Mouse (Mus musculus) lung, postnatal 25 days (tissue): Measurements from ENCODE around the gene Slc5a7.

Source experiments
- DNase-seq: peaks from one replicate; pipeline ENCODE4 v3.0.0; 2022; ENCODE audit warnings: low spot score

The Slc5a7 gene

DNA sequence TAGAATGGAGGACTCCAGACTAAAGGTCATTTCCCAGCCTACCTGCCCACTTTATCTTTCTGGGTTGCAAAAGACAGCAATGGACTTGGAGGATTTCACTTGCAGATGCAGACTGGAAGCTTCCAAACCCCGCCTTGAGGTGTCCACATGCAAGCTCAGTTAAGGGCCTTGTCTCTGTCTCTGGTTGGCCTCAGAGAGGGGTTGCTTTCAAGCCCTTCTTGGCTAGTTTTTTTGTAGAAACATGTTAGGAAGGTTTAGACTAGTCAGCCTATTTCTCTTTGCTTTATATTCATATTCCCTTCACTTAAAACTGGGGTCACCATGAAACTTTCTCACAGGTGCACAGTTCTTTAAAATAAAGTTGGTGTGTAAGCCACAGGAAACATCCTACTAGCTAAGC lies at the start of gene Slc5a7:
Gene Slc5a7, minus strand, starts transcription at position 101 of the 400 bp plus-strand sequence.
- no peak for DNase-seq

DNA sequence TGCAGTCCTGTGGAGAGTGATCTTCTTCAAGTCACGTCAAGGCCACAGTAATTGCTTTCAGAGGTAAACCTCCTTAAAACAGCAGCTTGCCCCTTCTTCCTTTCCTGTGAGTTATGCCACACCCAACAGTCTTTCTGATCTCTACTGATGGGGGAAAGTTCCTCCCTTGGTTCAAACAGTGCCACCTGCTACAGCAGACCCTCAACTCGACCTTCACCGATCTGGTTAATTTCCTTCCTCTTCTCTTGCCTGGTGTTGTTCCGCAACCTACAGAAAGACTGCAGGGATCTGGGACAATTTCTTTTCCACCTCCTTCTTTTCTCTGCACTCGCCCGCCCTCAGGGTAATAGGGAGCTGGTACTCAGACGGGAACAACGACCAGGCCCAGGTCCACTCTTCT lies 48.8 kb upstream of the Slc5a7 start:
- DNase-seq, result no peak

DNA sequence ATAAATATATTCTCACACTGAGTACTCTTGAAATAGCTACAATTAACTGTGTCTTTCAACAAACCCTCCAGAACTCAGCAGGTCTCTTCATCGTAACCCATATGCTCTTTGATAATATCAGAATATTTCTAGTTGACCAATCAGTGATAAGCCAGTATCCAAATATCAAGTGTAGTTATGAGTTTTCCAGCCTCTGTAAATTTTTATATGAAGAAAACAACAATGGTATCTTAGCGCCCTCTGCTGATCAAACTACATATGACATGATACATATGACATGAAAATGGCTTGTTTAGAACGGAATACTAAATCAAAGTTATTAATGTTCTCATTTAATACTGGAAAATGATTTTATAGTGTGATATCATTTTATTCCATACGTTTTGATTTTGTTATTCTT lies 44.6 kb upstream of the Slc5a7 start:
- no peak for DNase-seq

DNA sequence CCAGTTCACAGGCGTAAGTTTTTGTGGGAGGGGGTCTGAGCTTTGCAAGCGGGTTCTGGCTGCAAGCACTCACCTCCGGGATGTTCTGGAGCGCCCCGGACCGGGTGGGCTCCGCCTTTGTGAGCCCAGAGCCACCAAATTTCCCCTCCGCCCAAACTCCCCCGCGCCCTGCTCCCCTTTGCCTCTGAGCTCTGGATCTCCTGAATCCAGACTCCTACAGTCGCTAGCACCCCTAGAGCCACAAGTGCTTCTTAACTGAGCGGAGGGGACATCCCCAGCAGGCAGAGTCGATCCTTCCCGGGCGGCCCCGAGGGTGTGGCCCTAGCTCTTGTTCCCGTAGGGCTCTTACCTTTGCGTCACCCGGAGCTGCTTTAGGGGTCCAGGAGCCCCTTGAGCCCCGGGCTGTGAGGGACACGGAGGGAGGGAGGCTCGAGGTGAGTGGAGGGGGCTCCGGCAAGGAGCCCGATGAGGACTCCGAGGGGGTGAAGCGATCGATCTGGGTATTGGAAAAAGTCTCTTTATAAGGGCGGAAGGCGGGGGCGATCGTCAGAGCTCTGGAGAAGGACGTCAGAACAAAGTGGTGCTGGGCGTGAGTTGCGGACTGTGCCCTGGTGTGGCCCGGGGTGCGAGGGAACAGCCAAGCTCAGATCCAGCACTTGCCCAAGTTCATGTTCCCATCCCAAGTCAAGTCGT lies 456 bp downstream of the Slc5a7 start:
- DNase-seq, result no peak

DNA sequence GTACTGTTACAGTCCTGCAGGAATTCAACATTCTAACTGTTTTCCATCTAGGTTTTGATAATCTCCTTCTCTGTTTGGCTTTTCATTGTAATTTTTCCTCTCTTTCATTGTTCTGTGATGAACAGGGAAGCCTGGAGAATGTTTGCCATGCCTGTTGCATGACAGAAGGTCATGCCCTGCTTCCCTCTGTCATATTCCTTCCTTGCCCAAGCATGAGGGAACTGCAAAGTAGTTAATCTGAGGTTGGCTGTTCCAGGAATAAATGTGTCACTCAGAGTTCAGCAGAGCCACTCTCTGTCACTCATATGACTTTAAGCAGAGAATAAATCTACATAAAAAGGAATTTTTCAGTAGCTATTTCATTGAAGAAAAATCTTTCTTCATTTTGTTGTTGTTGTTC lies 48.1 kb downstream of the Slc5a7 start:
- no peak for DNase-seq

DNA sequence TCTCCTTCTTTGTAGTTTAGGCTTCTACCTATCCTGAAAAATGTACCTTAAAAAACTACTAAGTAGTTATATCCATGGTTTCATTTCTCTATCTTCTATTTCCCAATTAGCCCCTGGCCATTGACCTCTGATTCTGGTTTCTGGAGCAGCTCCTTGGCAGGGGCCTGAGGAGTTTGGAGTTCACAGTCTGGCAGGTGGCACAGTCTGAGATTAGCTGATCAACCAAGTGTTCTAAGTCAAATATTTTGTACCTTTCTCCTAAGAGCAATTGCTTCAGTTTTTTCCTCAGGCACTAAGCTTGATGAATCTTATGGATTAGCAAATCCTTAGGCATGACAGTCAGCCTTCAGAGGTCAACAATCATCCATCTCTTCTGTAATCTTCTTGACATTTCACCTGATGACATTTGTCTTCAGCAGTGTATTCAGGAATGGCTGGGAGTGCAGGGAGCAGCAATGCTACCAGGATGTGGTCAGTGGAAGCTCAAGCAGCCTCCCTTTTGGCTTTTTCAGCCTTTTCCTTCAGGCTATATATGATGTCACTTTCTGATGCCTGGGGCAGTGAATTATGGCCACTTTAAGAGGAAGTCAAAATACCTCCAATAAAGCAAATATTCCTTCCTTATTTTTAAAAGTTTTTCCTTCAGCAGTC lies 55.1 kb downstream of the Slc5a7 start:
- DNase-seq, result no peak

DNA sequence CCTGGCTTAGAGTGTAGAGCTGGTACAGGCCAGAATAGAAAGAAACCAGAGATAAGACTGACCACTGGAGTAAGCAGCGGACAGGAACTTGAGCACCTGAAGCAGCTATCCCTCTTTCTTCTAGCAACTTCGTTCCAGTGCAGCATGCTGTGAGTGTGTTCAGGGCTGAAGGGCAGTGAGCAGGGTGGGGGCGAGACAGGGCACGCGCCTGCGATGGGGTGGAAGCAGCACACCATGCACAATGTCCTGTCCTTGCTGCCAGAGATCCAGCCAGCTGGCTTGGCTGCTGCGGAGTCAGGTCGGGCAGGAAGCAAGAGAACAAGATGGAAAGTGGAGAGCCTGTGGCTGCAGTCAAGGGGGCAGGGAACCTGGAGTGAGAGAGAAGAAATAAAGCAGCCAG lies 59.4 kb downstream of the Slc5a7 start:
- DNase-seq, result no peak
